Mouse (Mus musculus): ENCODE measurements around the gene Naip1.
"Not testable (repeated sequence)": the region's sequence is repeated elsewhere in the genome, so short reads cannot be mapped to it uniquely, and the experiment has no call there.

- TF ChIP-seq POLR2A (IDR thresholded peaks at IDR 0.05; ENCODE audit: extremely low read depth, insufficient read depth, low read length); CTCF (IDR thresholded peaks at IDR 0.05; ENCODE audit: low read depth, low read length): not testable (repeated sequence)
Measured at GRCm38 (mm10) chr13:100452415-100453127, at the start of gene Naip1.
